Mouse (Mus musculus): Measurements from ENCODE around the gene Wdr44.
"Not testable (repeated sequence)": the region's sequence is repeated elsewhere in the genome, so short reads cannot be mapped to it uniquely, and the experiment has no call there.

Wdr44 gene

GRCm38 (mm10) chrX:23833784-23834183 is 140.9 kb downstream of the Wdr44 start:
- DNase-seq (ENCODE audit: low read depth, low spot score), result not testable (repeated sequence)

- DNase-seq (ENCODE audit: low read depth, low spot score), result no peak
These were observed 148.1 kb downstream of the Wdr44 start for GRCm38 (mm10) chrX:23840921-23841320.
